Mouse (Mus musculus): ENCODE data around the gene Arhgef1.

Arhgef1 gene

DNA sequence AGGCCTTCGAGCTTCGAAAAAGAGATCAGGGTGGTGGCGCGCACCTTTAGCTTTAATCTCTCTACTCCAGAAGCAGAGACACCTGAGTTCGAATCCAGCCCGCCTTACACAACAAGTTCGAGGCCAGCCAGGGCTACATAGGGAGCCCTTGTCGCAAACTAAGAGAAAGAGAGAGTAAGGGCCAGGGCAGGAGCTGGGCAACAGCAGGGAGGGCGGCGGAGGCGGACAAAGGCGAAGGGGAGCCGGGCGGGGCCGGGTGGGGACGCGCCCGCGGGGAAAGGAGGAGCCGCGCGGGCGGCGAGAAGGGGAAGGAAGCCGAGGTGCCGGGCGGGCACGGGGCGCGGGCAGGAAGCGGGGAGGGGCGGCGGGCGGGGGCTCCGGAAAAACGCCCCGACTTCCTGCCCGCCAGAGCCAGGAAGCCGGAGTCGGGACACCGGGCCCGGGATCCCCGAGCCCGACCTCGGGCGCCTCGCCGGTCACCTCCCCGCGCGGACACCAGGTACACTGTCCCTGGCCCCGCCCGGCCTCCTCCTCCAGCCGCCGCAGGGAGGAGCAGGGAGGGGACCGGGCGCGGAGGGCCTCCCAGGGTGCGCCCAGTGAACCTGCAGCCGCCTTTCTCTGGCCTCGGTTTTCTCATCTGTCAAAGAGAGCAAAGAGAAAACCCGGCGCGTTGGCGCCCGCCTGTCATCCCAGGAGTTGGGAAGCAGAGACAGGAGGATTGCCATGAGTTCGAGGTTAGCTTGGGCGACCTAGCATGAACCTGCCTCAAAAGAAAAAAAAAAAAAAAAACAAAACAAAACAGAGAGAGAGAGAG is at the start of gene Arhgef1:
Arhgef1 (plus strand) TSS at position 283 of the 814 bp plus-strand sequence.
- peak; percentile 83 to 84 for DNase-seq (ENCODE audit: low spot score in 2 of 2)

DNA sequence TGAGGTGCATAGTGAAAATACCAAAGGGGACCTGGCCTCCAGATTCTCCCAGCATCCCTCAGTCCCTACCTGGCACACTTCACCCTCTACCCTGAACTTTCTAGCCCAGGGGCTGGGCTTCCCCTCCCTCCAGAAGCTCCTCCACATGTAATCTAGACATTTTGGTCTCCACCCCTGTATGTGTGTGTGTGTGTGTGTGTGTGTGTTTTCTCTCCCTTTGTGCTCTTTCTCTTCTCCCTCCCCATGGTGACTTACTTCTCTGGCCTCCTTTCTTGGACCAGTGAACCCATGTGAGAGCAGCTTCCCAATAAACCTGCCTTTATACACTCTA is 49.5 kb upstream of the Arhgef1 start:
- no peak for DNase-seq (ENCODE audit: low spot score in 2 of 2)

DNA sequence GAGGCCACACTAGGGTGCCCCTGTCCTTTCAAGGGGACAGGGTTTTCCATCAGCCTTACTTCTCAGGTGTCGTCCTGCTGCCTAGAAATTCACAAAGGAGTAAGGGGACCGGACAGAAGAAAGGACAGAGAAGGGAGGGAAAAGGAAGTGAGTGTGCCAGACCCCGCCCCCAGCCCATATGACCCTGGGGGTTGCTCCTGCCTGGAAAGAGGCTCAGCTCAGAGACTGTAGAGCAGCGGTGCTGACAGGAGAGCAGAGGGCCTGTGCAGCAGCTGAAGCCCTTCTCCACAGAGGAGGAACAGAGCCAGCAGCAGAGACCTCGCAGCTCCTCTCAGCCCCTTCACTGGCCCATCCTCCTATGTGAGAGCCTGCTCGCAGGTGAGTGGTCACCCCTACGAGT is 49.0 kb upstream of the Arhgef1 start:
- DNase-seq (ENCODE audit: low spot score in 2 of 2) = peak; percentile 22 to 43

DNA sequence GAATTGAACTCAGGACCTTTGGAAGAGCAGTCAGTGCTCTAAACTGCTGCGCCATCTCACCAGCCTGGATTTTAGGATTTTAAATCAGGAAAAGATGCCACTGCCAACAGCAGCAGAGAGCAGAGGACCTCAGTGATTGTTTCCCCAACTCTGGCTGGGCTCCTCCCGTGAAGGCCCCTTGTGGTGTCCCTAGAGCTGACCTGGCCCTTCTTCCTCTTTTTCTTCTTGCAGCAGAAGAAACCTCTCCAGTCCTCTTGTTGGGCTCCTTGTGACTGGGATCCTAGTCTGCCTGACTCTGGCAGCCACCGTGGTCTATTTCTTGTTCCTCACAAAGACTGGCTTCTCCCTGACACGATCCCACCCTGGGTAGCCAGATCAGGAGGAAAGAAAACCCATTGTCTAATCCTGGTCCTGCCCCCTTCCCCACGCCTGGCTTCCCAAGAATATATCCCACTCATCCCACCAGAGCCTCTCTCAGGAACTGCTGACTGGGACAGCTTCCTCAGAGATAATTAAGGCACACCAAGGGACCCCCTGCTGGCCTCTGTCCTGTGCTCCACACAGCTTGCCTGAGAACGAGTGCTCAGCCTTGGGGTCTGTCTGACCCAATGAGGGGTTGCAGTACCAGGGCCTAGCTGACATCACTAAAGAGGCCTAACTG is 46.1 kb upstream of the Arhgef1 start:
- no peak for DNase-seq (ENCODE audit: low spot score in 2 of 2)

DNA sequence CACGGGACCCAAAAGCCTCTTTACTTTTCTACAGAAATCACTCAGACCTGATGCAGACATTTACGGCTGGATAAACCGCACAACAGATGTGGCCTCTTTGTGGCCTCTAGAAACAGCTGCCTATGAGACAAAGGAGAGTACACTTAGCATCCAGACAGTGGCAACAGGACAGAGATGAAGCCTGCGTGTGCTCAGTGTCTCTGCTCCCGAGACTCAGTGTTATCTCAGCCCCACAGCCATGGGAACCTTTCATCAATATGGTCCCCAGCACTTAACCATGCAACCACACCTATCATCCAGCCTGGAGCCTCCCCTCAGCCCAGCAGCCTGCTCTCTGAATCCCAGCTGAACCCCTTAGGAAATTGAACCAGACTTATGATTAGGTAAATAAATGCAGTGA is 43.5 kb upstream of the Arhgef1 start:
- DNase-seq (ENCODE audit: low spot score in 2 of 2) = peak; percentile 45 to 73

DNA sequence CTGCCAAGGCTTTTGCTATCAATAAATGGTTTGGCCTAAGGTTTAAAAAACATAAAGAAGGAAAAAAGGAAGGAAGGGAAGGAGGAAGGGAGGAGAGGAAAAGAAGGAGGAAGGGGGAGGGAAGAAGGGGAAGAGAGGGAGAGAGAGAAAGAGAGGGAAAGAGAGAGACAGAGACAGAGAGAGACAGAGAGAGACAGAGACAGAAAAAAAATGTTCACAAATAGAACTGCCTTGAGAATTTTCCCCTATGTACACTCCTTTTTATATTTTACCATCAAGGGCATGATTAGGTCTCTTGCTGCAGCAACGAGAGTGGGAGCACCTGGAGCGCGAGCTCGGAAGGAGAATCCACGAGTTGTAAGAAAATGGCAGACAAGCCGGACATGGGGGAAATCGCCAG is 40.8 kb upstream of the Arhgef1 start, which contains the start of gene Gm9844:
Gm9844 (plus strand) TSS at position 301 of the 400 bp plus-strand sequence.
- no peak for DNase-seq (ENCODE audit: low spot score in 2 of 2)

DNA sequence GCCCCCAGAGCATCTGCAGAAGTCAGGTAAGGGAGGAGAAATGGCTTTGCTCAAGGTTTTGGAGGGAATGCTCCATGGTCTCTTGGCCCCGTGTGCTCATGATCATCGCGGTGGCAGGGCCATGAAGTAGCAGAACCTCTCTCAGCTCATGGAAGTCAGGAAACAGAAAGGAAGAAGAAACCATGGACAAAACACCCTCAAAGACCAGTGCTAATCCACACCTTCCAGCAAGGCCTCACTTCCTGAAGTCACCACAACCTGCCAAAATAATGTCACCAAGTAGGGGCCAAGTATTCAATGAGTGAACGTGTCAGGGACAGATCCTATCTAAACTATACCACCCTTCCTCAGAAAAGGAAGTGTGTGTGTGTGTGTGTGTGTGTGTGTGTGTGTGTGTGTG is 39.9 kb upstream of the Arhgef1 start:
- DNase-seq (ENCODE audit: low spot score in 2 of 2) = no peak

DNA sequence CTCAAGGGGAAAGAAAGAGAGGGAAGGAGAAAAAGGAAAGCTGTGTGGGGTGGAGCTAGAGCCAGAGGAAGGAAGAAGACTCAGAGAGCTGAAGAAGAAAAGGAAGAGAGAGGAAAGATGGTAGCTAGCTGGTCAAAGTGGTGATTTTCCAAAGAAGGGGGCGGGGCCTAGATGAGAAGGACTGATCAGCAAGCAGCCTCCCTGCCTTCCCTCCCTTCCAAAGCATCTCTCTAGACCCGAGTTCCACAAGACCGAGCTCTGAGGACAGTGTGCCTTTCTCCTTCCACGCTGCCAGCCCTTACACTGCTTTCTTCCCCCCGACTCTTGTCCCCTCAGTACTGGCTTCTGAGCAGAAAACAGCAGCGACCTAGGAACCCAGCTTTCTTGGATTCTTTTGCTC is 38.6 kb upstream of the Arhgef1 start:
- DNase-seq (ENCODE audit: low spot score in 2 of 2) = no peak

DNA sequence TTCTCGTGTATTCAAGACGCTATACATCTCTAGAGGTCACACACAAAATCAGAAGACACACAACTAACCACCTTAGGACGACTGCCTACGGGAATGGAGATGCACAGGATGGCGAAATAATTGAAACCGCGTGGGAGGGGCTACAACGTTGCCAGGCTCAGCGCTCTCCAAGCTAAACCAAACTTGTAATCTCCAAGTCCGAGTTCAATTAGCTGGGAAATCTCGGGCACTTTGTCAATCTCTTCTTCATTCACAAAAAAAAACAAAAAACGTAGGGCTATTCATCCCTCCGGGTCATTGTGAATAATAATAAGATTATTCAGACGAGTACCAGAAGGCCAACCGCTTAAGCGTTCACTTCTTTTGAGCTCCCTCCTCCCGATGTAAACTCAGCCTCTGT is 33.6 kb upstream of the Arhgef1 start:
- no peak for DNase-seq (ENCODE audit: low spot score in 2 of 2)

DNA sequence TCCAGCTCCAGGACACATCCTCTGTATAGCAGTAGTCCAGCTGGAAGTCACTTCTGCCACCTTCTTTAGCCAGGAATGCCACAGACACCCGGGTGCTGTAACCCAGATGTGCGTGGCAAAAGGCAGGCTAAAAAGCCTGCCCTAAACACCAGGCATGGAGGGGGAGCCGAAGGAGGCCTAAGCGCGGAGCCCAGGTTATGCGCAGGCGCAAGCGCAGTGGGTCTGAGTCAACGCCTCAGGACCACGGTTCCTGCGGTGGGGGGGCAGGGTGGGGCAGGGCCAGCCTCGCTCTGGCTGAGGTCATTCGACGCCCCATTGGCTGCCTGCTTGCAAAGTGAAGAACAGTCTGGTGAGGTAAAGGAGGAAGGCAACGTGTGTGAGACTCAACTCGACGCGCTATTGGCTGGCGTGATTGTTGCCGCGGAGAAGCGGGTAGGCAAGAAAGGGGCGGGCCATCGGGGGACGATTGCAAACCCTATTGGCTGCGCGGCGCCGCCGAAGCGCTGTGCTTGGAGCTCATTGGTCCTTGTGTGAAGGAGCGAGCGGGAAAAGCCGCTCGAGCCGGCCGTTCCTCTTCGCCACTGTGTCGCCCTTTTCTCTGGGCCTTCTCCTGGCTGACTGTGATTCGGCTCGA is 33.1 kb upstream of the Arhgef1 start, which contains the start of the genes Lypd4 and Dmrtc2:
Lypd4 (minus strand) TSS at position 410 of the 634 bp plus-strand sequence.
Dmrtc2 (plus strand) TSS at position 526 of the 634 bp plus-strand sequence.
- DNase-seq (ENCODE audit: low spot score in 2 of 2) = no peak

DNA sequence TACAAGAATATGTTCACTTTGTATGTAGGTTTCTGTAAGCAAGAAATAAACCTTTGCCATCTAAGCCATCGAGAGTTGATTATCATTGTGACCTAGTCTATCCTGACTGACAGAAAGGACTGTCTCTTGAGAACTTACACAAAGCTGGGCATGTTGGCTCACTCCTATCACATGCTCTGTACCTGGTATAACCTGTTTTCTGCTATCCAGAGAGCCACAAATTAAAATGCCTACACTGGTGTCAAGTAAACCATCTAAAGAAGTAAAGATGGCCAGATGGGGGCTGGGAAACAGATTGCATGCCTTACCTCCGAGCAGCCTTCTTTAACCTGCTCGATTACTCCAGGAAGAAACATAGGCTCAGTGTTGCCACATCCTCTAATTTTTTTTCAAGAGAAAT is 25.1 kb upstream of the Arhgef1 start:
- no peak for DNase-seq (ENCODE audit: low spot score in 2 of 2)

DNA sequence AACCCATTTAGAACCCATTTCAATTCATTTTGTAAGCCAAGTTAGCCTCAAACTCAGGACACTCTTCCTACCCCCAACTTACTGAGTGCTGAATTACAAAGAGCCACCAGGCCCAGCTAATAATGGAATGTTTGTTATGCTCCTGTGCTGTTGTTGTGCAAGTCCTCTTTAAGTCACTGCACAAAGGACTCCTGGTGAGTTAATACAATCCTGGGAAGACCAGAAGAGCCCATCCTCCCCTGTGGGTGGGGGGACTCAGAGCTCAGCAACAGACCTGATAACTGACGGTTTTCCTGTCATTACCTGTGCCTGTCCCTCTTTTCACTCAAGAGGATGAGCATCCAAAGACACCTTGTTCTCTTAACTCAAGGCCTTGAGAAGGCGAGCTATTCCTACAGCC is 23.1 kb upstream of the Arhgef1 start:
- no peak for DNase-seq (ENCODE audit: low spot score in 2 of 2)

DNA sequence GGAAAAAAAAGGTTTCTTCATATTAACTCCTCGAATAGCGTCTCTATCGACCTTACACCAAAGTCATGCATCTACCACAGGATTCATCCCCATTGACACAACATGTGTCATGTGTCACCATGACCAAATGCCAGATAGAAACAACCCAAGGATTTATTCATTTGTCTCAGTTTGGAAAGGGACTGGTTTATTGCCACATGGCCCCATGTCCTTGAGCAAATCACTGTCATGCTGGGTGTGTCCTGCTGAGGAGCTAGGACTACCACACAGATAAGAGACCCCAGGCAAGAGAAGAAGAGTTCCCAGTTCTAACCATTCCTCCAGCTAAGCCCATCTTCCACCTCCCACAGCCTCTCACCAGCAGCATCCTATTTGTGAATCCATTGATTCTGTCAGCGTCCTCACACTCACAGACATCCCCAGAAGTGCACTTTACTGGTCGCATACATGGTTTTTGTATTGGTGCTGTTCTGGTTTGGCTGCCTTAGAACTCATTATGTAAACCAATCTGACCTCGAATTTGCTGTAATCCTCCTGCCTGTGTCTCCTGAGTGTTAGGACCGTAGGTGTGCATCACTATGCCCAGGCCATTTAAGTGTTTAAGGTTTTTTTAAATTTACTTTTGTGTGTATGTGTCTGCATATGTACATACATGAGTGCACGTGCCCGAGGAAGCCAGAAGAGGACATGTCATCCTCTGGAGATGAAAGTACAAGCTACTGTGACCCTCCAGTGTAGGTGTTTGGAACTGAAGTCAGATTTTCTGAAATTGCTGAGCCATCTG is 20.1 kb upstream of the Arhgef1 start:
- DNase-seq (ENCODE audit: low spot score in 2 of 2) = no peak

DNA sequence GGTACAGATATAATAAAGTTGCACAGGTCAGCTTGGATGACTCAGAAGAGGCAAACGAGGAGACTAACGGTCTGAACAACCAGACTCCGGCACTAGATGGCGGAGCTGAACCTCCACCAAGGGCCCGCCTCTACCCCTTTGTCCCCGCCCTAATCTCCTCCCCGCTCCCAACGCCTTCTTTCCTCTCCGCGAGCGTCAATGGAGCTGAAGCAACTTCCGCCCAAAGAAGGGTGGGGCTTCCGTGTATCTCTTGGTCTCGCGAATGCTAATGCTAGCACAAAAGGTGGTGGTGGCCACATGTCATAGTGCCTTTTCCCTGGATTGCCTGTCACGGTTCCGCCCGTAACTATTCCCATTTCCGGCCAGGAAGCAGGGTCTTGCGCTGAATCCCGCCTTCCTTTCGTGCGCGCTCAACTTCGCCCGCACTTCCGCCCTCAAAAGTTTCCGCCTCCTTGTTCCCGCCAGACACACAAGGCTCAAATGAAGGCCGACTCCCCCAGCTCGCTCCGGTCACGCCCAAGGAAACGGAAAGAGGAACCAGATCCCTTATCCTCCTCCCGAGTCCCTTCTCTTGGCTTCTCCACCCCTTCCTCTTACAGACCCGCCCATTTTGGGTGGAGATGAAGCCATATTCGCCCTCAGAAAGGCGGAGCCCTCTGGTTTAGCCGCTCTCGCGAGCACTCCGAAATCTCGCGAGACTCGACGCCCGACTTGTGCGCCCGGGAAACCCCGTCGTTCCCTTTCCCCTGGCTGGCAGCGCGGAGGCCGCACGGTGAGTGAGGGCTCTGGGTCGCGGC is 18.6 kb upstream of the Arhgef1 start, which contains the start of gene Rps19:
Rps19 (plus strand) TSS at position 476 of the 797 bp plus-strand sequence.
- DNase-seq (ENCODE audit: low spot score in 2 of 2) = peak; percentile 98 to 99

DNA sequence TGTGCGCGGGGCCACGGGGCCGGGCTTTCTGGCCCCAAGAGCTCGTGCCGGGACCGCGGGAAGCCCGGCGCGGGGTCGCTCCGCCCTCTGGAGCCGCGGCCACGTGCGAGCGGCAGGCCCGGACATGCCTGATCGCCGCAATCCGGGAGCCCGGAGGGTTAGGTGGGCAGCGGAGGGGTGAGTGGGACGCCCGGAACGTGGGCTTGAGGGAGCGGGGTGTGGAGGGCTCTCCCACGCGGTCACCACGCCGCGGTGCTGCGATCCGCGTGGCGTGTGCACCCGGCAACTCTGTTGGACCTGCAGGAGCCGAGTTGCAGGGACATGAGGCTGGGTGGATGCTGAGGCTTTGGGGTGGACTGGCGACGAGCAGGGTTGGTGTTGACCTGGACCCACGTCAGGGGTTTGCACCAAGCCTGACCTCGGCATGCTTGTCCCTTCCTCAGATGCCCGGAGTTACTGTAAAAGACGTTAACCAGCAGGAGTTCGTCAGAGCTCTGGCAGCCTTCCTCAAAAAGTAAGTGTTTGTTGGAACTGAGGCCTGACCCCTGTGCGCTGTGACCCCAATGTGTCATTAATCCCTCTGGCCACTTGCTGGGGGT is 17.9 kb upstream of the Arhgef1 start:
- no peak for DNase-seq (ENCODE audit: low spot score in 2 of 2)

DNA sequence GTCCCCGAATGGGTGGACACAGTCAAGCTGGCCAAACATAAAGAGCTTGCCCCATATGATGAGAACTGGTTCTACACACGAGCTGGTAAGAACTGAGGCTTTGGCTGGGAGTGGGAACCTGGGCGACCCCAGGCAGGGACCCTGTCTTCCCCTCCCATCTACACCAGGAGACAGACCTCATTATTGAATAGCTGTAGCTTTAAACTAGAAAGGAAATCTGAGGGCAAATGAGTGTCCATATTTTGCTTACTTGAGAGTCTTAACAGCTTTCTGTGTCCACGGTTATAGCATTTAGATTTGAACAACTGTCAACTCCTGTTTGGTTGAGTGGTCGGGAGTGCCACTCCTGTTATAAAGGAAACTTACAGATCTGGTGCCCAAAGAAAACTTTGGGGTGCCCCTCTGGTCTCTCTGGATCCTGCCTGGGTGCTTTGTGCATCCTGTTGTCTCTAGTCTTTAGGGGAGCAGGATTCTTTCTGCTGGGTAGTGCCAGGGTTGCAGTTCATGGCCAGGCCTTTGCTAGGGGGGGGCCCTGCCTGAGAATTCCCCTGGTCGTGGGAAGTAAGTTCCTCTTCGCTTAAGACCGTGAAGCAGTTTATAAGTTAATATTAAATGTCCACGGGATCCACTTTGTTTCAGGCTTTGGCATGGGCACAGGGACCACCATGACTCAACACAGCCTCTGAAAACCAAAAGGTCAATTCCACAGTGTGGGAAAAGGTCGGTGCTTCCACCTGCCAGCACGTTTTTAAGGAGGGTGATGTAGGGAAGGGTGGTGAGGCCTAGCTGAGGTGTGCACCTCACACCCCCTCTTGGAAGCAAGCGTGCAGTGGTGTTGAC is 17.0 kb upstream of the Arhgef1 start:
- no peak for DNase-seq (ENCODE audit: low spot score in 2 of 2)

DNA sequence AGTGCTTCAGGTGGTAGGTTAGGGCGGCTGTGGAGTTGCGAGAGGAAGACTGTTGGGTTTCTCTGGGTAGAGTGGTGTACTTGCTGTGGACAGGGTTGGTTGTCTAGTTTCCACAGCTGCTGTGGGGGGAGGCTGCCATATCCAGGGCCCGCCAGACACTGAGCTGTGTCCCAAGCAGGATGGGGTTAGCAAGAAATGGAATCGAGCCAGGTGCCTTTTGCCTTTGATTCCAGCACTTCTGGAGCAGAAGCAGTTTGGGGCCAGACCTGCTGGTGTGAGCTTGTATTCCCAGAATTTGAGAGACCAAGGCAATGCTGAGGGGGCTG is 16.4 kb upstream of the Arhgef1 start:
- no peak for DNase-seq (ENCODE audit: low spot score in 2 of 2)

DNA sequence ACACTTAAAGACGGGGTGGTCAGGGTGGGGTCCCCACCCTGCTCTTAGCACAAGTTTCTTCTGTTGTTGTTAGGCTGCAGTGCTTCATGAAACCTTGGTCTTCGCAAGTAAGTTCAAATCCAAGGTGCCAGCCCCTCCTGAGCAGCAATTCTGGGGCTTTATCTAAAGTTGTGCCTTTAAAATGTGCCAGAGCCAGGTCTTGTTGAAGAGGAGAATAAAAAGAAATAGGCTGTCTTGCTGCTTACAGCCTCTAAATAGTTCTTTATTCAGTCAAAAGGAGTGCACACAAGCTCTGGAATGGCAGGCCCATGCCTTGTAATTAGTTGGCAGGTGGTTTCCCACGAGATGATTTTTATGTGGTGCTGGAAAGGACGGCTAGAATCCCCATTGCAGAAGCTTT is 15.6 kb upstream of the Arhgef1 start:
- no peak for DNase-seq (ENCODE audit: low spot score in 2 of 2)

DNA sequence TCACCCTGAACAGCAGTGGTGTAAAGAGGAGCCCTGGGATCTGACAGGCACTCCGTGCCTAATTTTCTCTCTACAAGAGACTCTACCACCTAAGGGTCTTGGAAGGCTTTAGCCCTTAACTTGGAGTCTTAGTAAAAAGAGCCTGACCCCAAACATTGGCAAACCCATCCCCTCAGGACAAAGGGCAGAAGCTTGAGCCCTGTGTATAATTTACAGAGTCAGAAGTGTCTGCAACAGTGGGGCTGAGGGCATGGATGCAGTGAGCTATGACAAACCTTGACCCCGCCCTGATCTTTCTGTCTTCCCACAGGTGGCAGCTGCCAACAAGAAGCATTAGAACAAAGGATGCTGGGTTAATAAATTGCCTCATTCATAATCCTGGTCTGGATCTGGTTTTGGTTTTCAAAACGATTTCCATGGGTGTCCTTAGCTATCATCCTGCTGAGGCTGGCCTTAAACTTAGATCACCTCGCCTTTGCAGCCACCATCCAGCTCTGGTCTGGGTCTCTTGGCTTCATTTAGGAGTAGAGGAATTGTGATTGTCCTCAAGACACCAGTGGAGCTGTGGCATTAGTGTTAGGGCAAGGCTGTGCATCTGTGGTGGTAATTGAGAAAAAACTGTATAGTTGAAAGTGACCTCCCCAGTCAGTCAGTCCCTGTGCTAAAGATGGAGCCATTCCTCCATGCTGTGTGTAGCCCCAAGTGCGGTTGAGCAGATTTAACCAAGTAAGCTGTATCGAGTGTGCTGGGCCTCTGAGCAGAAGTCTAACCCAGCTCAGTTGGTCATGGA is 13.1 kb upstream of the Arhgef1 start:
- no peak for DNase-seq (ENCODE audit: low spot score in 2 of 2)
